Mouse (Mus musculus): ENCODE results near the gene Zfp704. TPM values are rescaled to one million over a fixed set of nuclear protein-coding genes. Genes with fewer than 3 reads are reported as not detected.

Zfp704 gene
- polyA plus RNA-seq, 1 experiment from 2014 or later, result 10.6 TPM

DNA sequence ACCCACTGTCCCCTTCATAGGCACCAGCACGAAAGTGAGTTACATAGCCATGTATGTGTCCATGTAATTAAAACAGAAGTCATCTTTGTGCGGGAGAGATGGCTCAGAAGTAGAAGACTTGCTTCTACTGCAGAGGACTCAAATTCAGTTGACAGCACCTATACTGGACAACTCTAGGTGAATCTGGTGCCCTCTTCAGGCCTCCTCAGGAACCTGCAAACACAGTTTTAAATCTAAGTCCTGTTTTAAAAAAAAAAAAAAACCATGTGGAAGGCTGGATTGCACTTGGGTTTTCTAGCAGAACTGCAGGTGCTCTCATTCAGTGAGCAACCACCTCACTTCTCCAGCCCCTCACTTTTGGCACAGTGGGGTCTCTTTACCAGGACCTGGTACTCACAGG is 16.1 kb downstream of the Zfp704 start:
- Histone ChIP-seq H3K27me3 (no peaks in the 10 kb centered on the region), H3K9me3 (replicated peaks) (no peaks in the 10 kb centered on the region), H3K4me1 (no peaks in the 10 kb centered on the region), H3K27ac (no peak overlapping the region), H3K9ac (no peak overlapping the region), H3K4me2 (no peak overlapping the region), H3K4me3 (no peak overlapping the region), H3K36me3 (ENCODE audit: poor library complexity, severe bottlenecking) (no peaks in the 10 kb centered on the region)
- 87% methylated on average over 2 of the region's 2 CpGs for WGBS
- ATAC-seq, result no peak

- ATAC-seq, result no peak
- no peak overlapping the region for H3K4me2 ChIP-seq
- 93% methylated on average over 8 of the region's 8 CpGs for WGBS
- H3K4me3 ChIP-seq, result no peak overlapping the region
- H3K9me3 ChIP-seq (replicated peaks), result no peaks in the 10 kb centered on the region
- no peaks in the 10 kb centered on the region for H3K27me3 ChIP-seq
- H3K9ac ChIP-seq, result no peak overlapping the region
- H3K27ac ChIP-seq, result no peak overlapping the region
- no peaks in the 10 kb centered on the region for H3K36me3 ChIP-seq (ENCODE audit: poor library complexity, severe bottlenecking)
- H3K4me1 ChIP-seq, result no peaks in the 10 kb centered on the region
Observed at GRCm38 (mm10) chr3:9591416-9592110, 18.3 kb downstream of the Zfp704 start.

DNA sequence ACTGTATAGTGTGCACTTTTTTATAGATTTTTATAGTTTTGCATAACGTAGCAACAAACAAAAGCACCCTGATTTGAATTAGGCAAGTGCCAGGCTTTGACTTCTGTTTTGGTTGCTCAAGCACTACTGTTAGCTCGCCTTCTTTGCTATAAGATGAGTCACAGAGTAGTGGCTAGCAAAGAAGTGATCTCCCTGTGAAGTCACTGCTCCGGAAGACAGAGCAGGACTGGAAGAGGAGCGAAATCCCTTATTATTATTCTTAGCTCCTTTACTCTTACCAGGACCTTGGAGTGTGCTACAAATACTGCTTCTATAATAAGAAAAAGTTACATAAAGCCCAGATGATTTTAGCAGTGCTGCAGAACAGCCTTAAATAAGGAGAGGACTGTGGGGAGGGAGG is 21.2 kb downstream of the Zfp704 start:
- H3K9me3 ChIP-seq (replicated peaks), result no peaks in the 10 kb centered on the region
- no peaks in the 10 kb centered on the region for H3K36me3 ChIP-seq (ENCODE audit: poor library complexity, severe bottlenecking)
- no peak overlapping the region for H3K4me3 ChIP-seq
- no peak overlapping the region for H3K9ac ChIP-seq
- peaks cover 11% of the 10 kb centered on the region for H3K4me1 ChIP-seq
- H3K27me3 ChIP-seq, result no peaks in the 10 kb centered on the region
- WGBS, result 96% methylated on average over 4 of the region's 4 CpGs
- no peak overlapping the region for H3K27ac ChIP-seq
- ATAC-seq, result no peak
- H3K4me2 ChIP-seq, result no peak overlapping the region

GRCm38 (mm10) chr3:9587304-9587703 is 22.6 kb downstream of the Zfp704 start:
- peaks cover 15% of the 10 kb centered on the region for H3K4me1 ChIP-seq
- H3K27ac ChIP-seq, result no peak overlapping the region
- no peaks in the 10 kb centered on the region for H3K9me3 ChIP-seq (replicated peaks)
- H3K4me3 ChIP-seq, result no peak overlapping the region
- H3K27me3 ChIP-seq, result no peaks in the 10 kb centered on the region
- no peak overlapping the region for H3K9ac ChIP-seq
- no peaks in the 10 kb centered on the region for H3K36me3 ChIP-seq (ENCODE audit: poor library complexity, severe bottlenecking)
- no peak for ATAC-seq
- 97% methylated on average over 7 of the region's 7 CpGs for WGBS
- H3K4me2 ChIP-seq, result no peak overlapping the region

- Histone ChIP-seq H3K4me2 (no peak overlapping the region), H3K9me3 (replicated peaks) (no peaks in the 10 kb centered on the region), H3K4me3 (no peak overlapping the region), H3K27ac (no peak overlapping the region), H3K9ac (no peak overlapping the region), H3K4me1 (peaks cover 26% of the 10 kb centered on the region), H3K27me3 (no peaks in the 10 kb centered on the region), H3K36me3 (ENCODE audit: poor library complexity, severe bottlenecking) (no peaks in the 10 kb centered on the region)
- no peak for ATAC-seq
- WGBS, result 58% methylated on average over 2 of the region's 2 CpGs
Observed at GRCm38 (mm10) chr3:9583516-9583915, 26.4 kb downstream of the Zfp704 start.

DNA sequence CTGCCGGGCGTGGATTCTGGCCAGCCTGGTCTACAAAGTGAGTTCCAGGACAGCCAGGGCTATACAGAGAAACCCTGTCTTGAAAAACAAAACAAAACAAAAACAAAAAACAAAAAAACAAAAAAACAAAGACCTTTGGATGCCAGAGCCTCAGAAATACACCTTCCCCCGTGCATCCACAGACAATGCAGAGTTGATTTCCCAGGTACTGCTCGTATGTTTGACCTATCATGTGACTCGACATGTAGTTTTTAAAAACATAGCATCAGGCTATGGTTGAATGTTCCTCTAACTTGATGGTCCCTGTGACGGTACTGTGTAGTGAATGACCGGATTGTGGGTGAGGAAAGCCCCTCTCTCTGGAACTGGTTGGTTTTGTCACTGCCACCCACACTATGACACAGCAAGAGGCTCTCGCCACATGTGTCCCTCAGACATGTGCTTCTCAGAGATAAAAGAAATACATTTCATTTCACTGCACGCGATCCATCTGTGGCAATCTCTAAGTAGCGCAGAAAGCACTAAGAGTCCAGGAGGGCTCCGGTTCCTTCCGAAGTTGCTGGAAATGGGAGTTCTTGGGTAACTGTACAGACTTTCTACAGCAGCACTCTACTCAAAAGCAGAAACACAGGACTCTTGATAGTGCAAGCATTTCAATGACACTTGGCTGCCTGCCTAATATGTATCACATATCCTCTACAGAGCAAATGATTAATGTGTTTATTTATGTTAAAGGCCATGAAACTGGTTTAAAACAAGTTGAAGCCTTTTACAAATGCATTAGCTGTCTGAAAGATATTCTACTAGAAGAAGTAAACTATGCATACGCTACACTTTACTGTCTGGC is 28.7 kb downstream of the Zfp704 start:
- peaks cover 42% of the 10 kb centered on the region for H3K4me1 ChIP-seq
- no peaks in the 10 kb centered on the region for H3K9me3 ChIP-seq (replicated peaks)
- no peak overlapping the region for H3K4me2 ChIP-seq
- ATAC-seq, result no peak
- H3K27ac ChIP-seq, result no peak overlapping the region
- H3K36me3 ChIP-seq (ENCODE audit: poor library complexity, severe bottlenecking), result no peaks in the 10 kb centered on the region
- no peak overlapping the region for H3K9ac ChIP-seq
- no peaks in the 10 kb centered on the region for H3K27me3 ChIP-seq
- no peak overlapping the region for H3K4me3 ChIP-seq
- 93% methylated on average over 14 of the region's 14 CpGs for WGBS

GRCm38 (mm10) chr3:9580102-9580501 is 29.8 kb downstream of the Zfp704 start:
- peaks cover 46% of the 10 kb centered on the region for H3K4me1 ChIP-seq
- no peak overlapping the region for H3K27ac ChIP-seq
- no peaks in the 10 kb centered on the region for H3K27me3 ChIP-seq
- no peaks in the 10 kb centered on the region for H3K9me3 ChIP-seq (replicated peaks)
- H3K36me3 ChIP-seq (ENCODE audit: poor library complexity, severe bottlenecking), result no peaks in the 10 kb centered on the region
- H3K4me3 ChIP-seq, result no peak overlapping the region
- WGBS, result 89% methylated on average over 3 of the region's 3 CpGs
- H3K4me2 ChIP-seq, result no peak overlapping the region
- no peak for ATAC-seq
- no peak overlapping the region for H3K9ac ChIP-seq

DNA sequence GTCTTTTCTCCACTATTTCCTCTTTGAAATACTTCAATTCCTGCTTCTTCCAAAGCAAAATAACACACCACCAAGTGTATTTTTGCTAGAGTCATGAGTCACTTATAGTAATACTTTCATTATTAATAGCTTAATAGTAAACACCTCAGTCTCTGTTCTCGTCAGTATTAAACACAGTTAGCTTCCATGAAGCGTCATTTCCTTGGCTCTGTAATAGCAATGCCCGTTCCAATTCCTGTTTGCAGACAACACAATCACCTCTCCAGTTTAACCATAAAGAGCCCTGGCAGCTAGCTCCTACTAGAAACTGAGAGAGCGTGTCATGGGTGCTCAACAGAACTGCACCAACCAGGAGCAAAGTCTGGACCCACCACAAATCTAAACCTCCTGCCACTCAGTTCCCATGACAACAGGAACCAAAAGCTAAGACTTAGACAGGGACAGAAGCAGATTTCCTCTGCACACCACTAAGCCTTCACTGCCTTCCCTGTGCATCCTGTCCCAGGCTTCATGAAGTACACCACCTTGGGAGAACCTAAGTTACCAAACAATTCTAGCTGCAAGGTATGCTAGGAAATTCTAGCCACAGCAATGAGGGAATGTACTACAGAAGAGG is 30.7 kb downstream of the Zfp704 start:
- no peaks in the 10 kb centered on the region for H3K36me3 ChIP-seq (ENCODE audit: poor library complexity, severe bottlenecking)
- H3K27ac ChIP-seq, result no peak overlapping the region
- H3K4me2 ChIP-seq, result no peak overlapping the region
- 77% methylated on average over 4 of the region's 4 CpGs for WGBS
- H3K4me1 ChIP-seq, result peaks cover 48% of the 10 kb centered on the region
- ATAC-seq, result no peak; the same call in 1 of the 2 replicates
- H3K4me3 ChIP-seq, result no peak overlapping the region
- H3K27me3 ChIP-seq, result no peaks in the 10 kb centered on the region
- H3K9me3 ChIP-seq (replicated peaks), result no peaks in the 10 kb centered on the region
- no peak overlapping the region for H3K9ac ChIP-seq

DNA sequence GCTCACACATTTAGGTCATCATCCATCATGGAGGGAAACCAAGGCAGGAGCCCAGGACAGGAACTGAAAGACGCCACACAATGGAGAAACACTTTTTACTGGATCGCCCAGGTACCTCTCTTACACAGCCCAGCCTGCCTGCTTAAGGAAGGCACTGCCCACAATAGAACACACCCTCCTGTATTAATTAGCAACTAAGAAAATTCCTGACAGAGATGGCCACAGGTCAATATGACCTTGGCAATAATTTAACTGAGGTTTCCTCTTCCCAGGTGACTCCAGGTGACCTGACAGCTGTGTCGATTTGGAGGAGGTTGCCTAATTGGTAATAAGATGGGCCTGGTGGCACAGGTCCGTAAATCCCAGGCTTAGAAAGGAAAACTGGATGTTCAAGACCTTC is 33.0 kb downstream of the Zfp704 start:
- no peak overlapping the region for H3K9ac ChIP-seq
- no peak for ATAC-seq
- H3K27me3 ChIP-seq, result no peaks in the 10 kb centered on the region
- peaks cover 46% of the 10 kb centered on the region for H3K4me1 ChIP-seq
- no peak overlapping the region for H3K4me2 ChIP-seq
- no peak overlapping the region for H3K27ac ChIP-seq
- WGBS, result 90% methylated on average over 4 of the region's 4 CpGs
- no peaks in the 10 kb centered on the region for H3K36me3 ChIP-seq (ENCODE audit: poor library complexity, severe bottlenecking)
- no peak overlapping the region for H3K4me3 ChIP-seq
- H3K9me3 ChIP-seq (replicated peaks), result no peaks in the 10 kb centered on the region

GRCm38 (mm10) chr3:9574305-9574704 is 35.6 kb downstream of the Zfp704 start:
- no peak overlapping the region for H3K27ac ChIP-seq
- H3K36me3 ChIP-seq (ENCODE audit: poor library complexity, severe bottlenecking), result no peaks in the 10 kb centered on the region
- 60% methylated on average over 8 of the region's 8 CpGs for WGBS
- no peaks in the 10 kb centered on the region for H3K9me3 ChIP-seq (replicated peaks)
- no peak overlapping the region for H3K4me2 ChIP-seq
- no peaks in the 10 kb centered on the region for H3K27me3 ChIP-seq
- ATAC-seq, result no peak
- peaks cover 46% of the 10 kb centered on the region for H3K4me1 ChIP-seq
- H3K4me3 ChIP-seq, result no peak overlapping the region
- H3K9ac ChIP-seq, result no peak overlapping the region

GRCm38 (mm10) chr3:9573581-9573980 is 36.3 kb downstream of the Zfp704 start:
- ATAC-seq, result no peak
- no peak overlapping the region for H3K9ac ChIP-seq
- H3K4me3 ChIP-seq, result no peak overlapping the region
- H3K4me2 ChIP-seq, result no peak overlapping the region
- H3K36me3 ChIP-seq (ENCODE audit: poor library complexity, severe bottlenecking), result no peaks in the 10 kb centered on the region
- no peaks in the 10 kb centered on the region for H3K9me3 ChIP-seq (replicated peaks)
- H3K27me3 ChIP-seq, result no peaks in the 10 kb centered on the region
- H3K4me1 ChIP-seq, result peaks cover 46% of the 10 kb centered on the region
- WGBS, result 49% methylated on average over 6 of the region's 6 CpGs
- H3K27ac ChIP-seq, result no peak overlapping the region

DNA sequence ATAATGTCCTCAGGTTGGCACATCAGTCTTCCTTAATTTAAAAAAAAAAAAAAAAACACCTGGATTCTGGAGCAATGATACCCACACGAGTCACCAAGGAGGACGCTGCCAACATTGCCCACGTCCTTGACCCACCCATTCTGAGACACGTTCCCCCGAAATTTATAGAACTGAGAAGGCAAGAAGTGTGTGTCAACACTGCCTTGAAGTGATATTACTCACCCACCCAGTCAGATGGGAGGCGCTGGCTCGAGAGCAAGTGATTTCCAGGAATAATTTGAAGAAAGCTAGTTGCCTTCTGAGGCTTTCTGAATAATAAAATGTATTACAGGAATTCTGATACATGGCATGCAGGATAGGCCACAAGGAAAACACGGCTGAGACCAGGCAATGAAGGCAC is 37.6 kb downstream of the Zfp704 start:
- Histone ChIP-seq H3K36me3 (ENCODE audit: poor library complexity, severe bottlenecking) (no peaks in the 10 kb centered on the region), H3K27ac (no peak overlapping the region), H3K27me3 (no peaks in the 10 kb centered on the region), H3K9me3 (replicated peaks) (no peaks in the 10 kb centered on the region), H3K4me1 (peaks cover 50% of the 10 kb centered on the region), H3K4me3 (no peak overlapping the region), H3K4me2 (no peak overlapping the region), H3K9ac (no peak overlapping the region)
- 79% methylated on average over 8 of the region's 8 CpGs for WGBS
- ATAC-seq, result no peak
